Mouse (Mus musculus) CD4-positive, CD25-positive, alpha-beta regulatory T cell, adult 2 months (primary cell): ENCODE data around the gene Ttc22.

Experiments used
- DNase-seq: peaks from one replicate; pipeline ENCODE4 v3.0.0-alpha.2; 2012; ENCODE audit warnings: low read depth, low spot score

Gene Ttc22

DNA sequence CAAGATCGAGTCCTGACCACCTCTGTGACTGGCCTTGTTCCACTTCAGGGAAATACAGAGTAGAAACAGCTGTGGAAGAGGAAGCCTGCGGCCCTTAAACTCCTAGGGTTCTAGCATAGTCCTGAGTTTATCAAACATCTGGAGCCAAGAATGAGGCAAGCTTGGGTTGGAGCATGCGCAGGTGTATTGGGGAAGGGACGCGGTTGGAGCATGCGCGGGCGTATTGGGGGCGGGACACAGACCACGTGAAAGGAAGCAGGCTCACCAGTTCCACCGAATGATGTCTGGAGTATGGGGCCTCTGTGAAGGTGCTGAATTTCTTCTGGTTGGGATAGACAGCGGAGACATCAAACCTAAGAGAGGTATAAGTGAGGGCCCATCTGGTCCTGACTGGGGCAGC lies 6.6 kb upstream of the Ttc22 start:
- DNase-seq, result peak; percentile 63

DNA sequence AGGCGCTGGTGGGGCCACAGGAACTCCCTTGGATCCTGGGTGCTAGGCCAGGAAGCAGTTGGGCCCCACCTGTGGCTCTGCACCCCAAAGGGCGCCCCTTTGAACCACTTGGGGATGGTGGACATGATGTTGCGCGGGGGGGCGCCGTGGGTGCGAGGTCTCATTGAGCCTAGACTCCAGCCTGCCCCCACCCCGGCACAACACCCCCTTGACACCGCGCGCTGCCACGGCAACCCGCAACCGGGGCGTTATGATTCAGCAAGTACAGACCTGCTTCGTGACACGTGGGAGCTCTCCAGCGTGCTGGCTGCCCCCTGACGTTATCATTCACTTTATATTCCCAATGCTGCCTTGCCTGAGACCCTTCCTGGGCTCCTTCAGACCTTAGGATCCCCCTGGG lies 5.2 kb upstream of the Ttc22 start, which contains the start of gene Lexm:
TSS of gene Lexm (minus strand) at position 186 of the 400 bp plus-strand sequence.
- no peak for DNase-seq

- DNase-seq, result no peak
Observed at GRCm38 (mm10) chr4:106618898-106619297, 3.3 kb upstream of the Ttc22 start.

DNA sequence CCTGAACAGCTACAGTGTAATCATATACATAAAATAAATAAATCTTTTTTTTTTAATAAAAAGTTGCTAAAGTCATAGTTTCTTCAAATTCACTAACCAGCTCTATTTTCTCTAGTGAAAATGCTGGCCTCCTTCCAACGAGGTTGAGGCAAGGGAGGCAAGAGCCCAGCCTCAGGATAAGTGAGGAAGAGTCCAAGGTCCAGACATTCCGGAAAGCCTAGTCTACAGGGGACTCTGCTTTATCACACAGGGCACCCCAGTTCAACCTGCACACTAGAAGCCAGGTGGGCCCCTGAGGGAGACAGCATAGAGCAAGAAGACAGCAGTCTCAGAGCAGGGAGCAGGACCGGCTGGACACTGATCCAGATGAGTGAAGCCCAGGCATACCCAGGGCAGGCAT lies 804 bp upstream of the Ttc22 start:
- DNase-seq, result no peak

DNA sequence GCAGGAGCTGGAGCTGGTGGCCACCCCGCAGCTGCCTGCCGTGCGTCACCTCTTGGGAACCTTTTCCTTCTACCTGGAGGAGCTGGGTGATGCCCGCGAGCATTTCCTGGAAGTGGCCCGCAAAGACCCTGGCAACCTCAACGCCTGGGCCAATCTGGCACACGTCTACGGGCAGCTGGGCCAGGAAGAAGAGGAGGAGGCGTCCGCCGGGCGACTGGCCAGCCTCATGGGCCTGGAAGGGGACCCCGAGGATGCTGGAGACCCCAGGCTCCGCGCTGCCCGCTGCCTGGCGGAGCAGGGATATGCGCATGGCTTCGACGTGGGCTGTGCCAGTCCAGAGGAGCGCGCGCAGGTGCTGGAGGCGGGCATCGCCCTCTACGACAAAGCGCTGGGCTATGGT lies 480 bp downstream of the Ttc22 start:
- no peak for DNase-seq

- no peak for DNase-seq
Observed at GRCm38 (mm10) chr4:106624271-106624670, 2.0 kb downstream of the Ttc22 start.

GRCm38 (mm10) chr4:106627809-106628208 lies 5.6 kb downstream of the Ttc22 start:
- no peak for DNase-seq

GRCm38 (mm10) chr4:106628650-106629360 lies 6.6 kb downstream of the Ttc22 start:
- no peak for DNase-seq

GRCm38 (mm10) chr4:106629374-106629773 lies 7.1 kb downstream of the Ttc22 start:
- DNase-seq, result no peak

GRCm38 (mm10) chr4:106630333-106631220 lies 8.3 kb downstream of the Ttc22 start:
- DNase-seq, result peak; percentile 77

- DNase-seq, result no peak
Observed at GRCm38 (mm10) chr4:106632313-106632712, 10.1 kb downstream of the Ttc22 start.

GRCm38 (mm10) chr4:106633281-106634085 lies 11.3 kb downstream of the Ttc22 start:
- no peak for DNase-seq

DNA sequence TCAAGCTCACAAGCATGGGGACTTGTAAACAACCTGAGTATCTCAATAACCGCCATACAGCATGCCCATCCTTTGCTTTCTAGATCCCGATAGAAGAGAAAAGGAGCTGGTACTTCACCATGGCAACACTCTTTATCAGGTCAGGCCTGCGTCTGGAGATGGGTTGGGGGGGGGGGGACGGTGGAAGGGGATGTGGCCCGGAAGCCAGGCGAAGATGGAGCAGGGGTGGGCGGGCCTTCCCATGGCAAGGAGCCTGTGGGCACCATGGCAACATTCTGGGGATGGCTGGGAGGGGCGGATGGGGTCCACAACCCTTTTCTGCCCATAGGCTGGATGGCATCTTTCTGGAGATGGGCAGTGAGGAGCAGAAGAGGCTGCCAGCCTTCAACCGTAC lies 11.9 kb downstream of the Ttc22 start:
- no peak for DNase-seq

- DNase-seq, result no peak
Observed at GRCm38 (mm10) chr4:106643483-106644217, 21.4 kb downstream of the Ttc22 start.

DNA sequence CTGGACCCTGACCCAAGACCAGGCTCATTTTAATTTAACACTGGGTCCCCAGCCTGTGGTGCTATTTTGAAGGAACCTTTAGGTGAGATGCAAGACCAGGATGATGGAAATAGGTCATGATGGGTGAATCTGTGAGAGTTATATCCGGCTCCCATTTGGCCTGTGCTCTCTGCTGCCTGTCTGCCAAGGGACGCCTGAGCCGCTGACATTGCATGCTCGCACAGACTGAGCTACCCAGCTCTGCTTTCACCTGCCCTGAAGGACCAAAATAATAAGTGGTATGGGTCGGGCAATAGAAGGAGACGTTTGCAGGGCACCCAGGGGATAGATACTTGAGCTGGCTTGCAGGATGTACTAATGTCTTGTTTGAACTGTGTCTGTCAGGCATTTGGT lies 22.0 kb downstream of the Ttc22 start:
- DNase-seq, result no peak

GRCm38 (mm10) chr4:106645797-106646196 lies 23.6 kb downstream of the Ttc22 start:
- no peak for DNase-seq

- DNase-seq, result no peak
Observed at GRCm38 (mm10) chr4:106647137-106647536, 24.9 kb downstream of the Ttc22 start.

GRCm38 (mm10) chr4:106650833-106651527 lies 28.7 kb downstream of the Ttc22 start, which contains the start of gene Pars2:
Pars2 (plus strand) TSS chr4:106651069.
- peak; percentile 99 for DNase-seq

DNA sequence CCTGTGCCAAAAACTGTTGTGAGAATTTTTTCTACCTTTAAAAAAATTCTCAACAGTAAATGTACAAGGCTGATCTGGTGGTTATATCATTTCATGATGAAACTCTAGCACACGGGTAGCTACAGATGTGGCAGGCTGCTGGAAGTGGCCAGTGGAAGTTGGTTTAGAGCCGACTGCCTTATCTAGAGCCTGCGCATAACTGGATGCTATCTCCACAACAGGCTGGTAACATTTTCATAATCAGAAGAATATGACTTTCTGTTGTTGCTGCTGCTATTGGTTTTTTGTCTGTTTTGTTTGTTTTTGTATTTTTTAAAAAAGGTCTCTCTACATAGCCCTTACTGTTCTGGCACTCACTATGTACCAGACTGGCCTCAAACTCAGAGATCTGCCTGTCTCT lies 30.3 kb downstream of the Ttc22 start:
- DNase-seq, result no peak

DNA sequence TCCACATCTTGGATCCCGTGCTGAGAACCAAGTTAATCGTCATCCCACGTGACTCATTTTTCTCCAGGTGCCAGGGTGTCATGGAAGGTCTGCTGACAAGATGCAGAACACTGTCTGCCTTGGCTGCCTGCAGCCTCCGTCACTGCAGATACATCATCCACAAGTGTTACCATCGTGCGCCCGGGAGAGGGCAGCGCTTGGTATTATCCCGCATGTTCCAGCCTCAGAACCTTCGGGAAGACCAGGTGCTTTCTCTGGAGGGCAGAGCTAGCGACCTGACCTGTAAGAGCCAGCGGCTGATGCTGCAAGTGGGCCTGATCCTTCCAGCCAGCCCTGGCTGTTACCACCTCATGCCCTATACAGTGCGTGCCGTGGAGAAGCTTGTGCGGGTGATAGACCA lies 30.8 kb downstream of the Ttc22 start:
- DNase-seq, result no peak

- DNase-seq, result no peak
Observed at GRCm38 (mm10) chr4:106655681-106656080, 33.4 kb downstream of the Ttc22 start.
